Mouse (Mus musculus) erythroid progenitor cell, adult 5-6 weeks (primary cell): ENCODE measurements around the gene Gm9958. TPM values are rescaled to one million over a fixed set of nuclear protein-coding genes. Genes with fewer than 3 reads are reported as not detected.

Source experiments
- ATAC-seq: replicated peaks from 2 replicates; pipeline ENCODE4 v1.8.0; 2016; ENCODE audit warnings: moderate number of reproducible peaks, mild to moderate bottlenecking, moderate TSS enrichment, inconsistent platforms; ENCODE audit not compliant: poor library complexity, low FRiP score, severe bottlenecking
- total RNA-seq, 2 experiments: library from RNA; stranded (forward) in 1 of 2; stranded (reverse) in 1 of 2; fragments of 150-400 nt in 1 of 2; fragments of 186-747, 209-891 nt in 1 of 2; gene quantifications; 2 replicates each; pipeline versions ENCODE4 v1.2.3 to v1.2.4; 2015 to 2017; ENCODE audit warnings: low replicate concordance in 2 of 2

Gene Gm9958
- 4.6 TPM in 1 of 2 replicates, not detected in the other for total RNA-seq (2015; ENCODE audit: low replicate concordance)
- 0.51 and 6.3 TPM in 2 replicates for total RNA-seq (2017; ENCODE audit: low replicate concordance)

GRCm38 (mm10) chr5:90367067-90367303, at the start of gene Gm9958:
Gene Gm9958 (plus strand): TSS chr5:90367204.
- ATAC-seq: no peak

GRCm38 (mm10) chr5:90331071-90331470, 35.9 kb upstream of the Gm9958 start:
- no peak for ATAC-seq

GRCm38 (mm10) chr5:90332478-90332877, 34.5 kb upstream of the Gm9958 start:
- no peak for ATAC-seq

GRCm38 (mm10) chr5:90338177-90339091, 28.6 kb upstream of the Gm9958 start:
- no peak for ATAC-seq

GRCm38 (mm10) chr5:90339129-90339952, 27.7 kb upstream of the Gm9958 start:
- ATAC-seq: no peak; the same call in 1 of the 2 replicates

- ATAC-seq: no peak
Observed at GRCm38 (mm10) chr5:90339953-90340343, 27.1 kb upstream of the Gm9958 start.

- ATAC-seq: no peak
Observed at GRCm38 (mm10) chr5:90340847-90341246, 26.2 kb upstream of the Gm9958 start.

- no peak for ATAC-seq
Observed at GRCm38 (mm10) chr5:90346877-90347276, 20.1 kb upstream of the Gm9958 start.

- ATAC-seq: peak; percentile 63
Observed at GRCm38 (mm10) chr5:90353552-90354317, 13.3 kb upstream of the Gm9958 start.

GRCm38 (mm10) chr5:90355824-90356223, 11.2 kb upstream of the Gm9958 start:
- ATAC-seq: 0 out of 2 replicates have a peak, but pooled peaks have one; percentile 28

- peak; percentile 76 for ATAC-seq
Observed at GRCm38 (mm10) chr5:90364526-90364925, 2.5 kb upstream of the Gm9958 start.

GRCm38 (mm10) chr5:90365141-90365951, 1.7 kb upstream of the Gm9958 start:
- peak; percentile 69 for ATAC-seq

- ATAC-seq: peak; percentile 80
Observed at GRCm38 (mm10) chr5:90366121-90367066, 610 bp upstream of the Gm9958 start, which contains the start of gene Ankrd17. Gene Ankrd17 (minus strand): TSS chr5:90366577.

- no peak for ATAC-seq
Observed at GRCm38 (mm10) chr5:90370401-90370800, 3.4 kb downstream of the Gm9958 start.

- no peak for ATAC-seq
Observed at GRCm38 (mm10) chr5:90373708-90374107, 6.7 kb downstream of the Gm9958 start.

- ATAC-seq: no peak
Observed at GRCm38 (mm10) chr5:90381458-90381857, 14.5 kb downstream of the Gm9958 start.

- peak; percentile 67 for ATAC-seq
Observed at GRCm38 (mm10) chr5:90383080-90383479, 16.1 kb downstream of the Gm9958 start.

GRCm38 (mm10) chr5:90393764-90394163, 26.8 kb downstream of the Gm9958 start:
- ATAC-seq: no peak
